Mouse (Mus musculus): Measurements from ENCODE around the gene Antxr2. TPM values are rescaled to one million over a fixed set of nuclear protein-coding genes. Genes with fewer than 3 reads are reported as not detected.

The Antxr2 gene
- total RNA-seq, 2 experiments from 2014 or later: 10.1 to 10.2 TPM

DNA sequence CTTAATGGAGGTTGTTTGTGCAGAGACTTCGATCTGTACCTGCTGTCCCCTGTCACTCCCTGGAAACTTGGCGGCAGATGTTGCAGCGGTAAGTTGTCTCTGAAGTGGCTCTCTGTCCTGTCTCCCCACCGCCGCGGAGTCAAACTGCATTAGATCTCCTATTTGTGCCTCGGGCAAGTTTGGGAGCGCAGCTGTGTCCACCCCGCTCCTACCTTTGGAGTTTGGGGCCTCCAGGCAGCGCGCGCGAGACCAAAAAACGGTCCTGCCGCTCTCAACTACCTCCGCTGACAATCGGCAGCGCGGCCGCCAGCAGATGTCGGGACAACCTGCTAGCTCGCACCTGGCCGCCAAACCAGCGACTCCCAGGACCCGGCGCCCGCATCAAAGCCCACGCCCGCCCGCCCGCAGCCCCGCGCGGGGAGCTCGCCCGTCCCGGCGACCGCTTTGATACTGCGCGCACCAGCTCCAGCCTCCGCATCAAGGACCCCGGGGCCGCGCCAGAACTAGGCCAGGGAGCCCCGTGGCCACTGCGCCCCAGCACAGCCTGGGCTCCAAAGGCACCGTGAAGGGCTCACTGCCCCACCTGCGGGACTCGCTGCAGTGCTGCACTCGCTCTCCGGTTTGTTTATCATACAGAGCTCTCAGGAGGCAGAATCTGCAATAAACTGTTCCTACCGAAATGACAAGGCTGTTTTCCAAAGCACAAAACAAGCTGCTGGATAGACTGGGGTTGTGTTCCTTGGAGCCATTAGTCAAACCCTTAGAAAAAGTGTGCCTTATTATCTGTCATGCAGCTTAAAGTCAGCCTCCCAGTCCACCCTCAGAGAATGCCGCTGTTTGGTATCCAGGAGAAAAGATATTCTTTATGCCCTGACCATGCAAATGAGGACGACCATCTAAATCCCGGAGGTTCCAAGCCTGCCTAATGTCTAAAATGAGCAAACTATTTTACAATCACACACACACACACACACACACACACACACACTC is 95.4 kb downstream of the Antxr2 start:
- intact Hi-C loops (cut with DNase I): no loop called here
- DNase-seq: no peak

DNA sequence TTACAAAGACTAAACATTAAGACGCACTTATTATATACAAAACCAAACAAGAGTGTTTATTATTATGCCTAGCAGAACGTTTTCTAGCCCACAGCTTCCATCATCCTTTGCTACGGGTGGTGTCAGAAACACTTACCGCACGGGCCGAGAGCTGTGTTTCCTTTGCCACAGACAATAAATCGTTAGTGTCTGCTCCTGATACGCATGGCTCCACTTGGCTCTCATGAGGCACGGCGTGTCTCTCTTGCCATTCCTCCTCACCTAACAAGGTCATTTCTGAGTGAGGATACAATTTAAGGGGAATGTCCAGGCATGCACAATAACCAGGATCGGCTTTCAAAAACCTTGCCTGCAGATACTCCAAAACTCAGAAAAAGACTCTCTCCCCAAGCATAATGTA is 113.2 kb downstream of the Antxr2 start:
- intact Hi-C loops (cut with DNase I): no loop called here
- DNase-seq: no peak

DNA sequence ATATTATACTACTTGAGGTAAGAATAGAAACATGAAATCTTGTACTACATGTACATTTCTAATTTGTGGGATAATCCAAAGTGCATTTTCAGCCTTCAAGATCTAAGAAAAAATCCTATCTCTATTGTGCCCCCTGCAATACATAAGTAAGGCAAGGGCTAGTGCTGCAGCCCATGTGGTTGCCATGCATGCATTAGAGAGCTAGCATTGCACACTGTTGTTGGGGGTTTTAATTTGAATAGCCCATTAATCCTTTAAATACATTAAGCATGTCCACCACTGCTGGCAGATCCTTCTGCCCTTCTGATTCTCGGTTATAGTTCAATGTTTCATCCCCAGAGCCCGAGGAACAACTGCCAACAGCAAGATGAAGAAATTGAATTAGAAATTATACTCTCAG is 116.0 kb downstream of the Antxr2 start:
- intact Hi-C loops (cut with DNase I): no loop called here
- no peak for DNase-seq

DNA sequence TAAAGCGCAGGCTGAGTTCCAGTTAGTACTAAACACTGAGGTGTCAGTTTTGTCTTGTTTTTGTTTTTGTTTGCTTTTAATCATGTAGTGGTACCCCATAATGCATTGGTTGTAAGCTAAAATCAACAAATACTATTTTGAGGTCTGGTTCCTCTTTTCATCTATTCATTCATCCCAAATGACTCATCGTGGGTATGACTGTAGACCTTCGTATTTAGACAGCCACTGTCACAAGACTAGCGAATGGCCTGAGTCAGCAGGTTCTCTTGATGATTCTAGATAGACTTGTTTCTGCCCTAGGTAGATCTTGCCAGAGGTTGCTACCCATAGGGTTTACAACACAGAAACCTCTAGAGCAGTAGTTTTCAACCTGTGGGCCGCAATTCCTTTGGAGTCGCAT is 116.9 kb downstream of the Antxr2 start:
- DNase-seq: no peak
- intact Hi-C loops (cut with DNase I): no loop called here

DNA sequence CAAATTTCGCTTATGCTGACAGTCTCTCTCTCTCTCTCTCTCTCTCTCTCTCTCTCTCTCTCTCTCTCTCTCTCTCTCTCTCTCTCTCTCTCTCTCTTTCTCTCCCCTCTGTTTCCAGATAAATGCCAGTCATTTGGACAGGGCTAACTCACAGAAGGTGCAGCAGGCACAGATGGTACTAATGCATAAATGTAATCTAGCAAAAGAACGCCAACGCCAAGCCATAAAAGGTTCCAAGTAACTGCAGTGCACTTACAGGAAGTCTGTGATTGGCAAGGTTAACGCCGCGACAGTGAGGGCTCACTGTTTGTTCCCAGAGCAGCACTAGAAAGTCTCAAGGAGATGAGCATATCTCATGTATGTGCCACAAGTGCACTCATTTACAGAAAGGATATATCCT is 123.4 kb downstream of the Antxr2 start:
- intact Hi-C loops (cut with DNase I): no loop called here

DNA sequence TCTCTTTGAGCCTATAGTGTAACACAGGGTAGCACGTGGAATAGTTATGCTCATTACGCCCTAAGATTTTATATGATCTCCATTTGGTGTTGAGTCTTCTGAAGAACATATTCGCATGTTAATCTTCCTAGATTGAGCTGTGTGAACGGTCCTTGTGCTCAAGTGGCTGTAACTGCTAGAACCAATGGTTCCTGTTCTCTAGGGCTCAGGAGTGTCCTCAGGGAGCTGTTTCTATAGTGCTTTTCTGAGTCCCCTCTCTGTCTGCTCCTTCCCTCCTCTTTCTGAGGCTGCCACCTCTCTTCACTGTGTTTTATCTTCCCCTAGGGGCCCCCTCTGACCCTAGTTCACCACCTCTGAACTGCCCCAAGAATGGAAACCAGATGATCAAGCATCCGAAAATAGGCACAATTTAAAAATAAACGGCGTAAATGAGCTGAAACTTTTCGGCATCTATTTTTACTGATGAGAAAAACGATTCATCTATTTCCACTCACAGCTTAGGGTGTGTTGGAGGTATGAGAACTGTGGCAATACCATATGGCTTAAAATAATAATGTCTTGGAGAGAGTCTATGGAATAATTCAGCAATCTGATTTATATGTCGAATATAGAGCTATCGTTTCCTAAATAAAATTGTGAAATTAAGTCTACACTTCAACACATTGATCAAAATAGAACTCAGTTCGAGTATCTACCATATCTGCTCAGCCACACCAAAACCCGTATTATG is 124.1 kb downstream of the Antxr2 start:
- intact Hi-C loops (cut with DNase I): no loop called here

More for the DNA sequence above, 123.4 kb downstream of the Antxr2 start:
- DNase-seq: no peak

DNA sequence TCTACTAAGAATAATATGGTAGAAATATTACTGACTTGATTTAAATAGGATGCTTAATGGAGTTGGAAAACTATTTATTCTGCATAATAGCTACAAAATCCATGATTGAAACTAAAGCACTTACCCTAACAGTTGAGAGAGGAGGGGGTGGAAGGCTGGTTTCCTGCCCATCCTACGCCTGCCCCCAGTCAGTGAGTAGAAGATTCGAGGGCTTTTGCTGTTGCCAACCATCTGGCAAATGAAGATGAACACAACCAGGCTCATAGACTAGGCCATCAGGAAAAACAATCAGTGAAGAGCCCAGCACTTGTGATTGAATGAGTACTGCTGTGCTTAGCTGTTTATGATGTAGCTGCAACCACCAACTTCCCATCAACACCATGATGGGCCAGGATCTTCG is 125.0 kb downstream of the Antxr2 start:
- intact Hi-C loops (cut with DNase I): no loop called here
- DNase-seq: no peak

More for the DNA sequence above, 124.1 kb downstream of the Antxr2 start:
- no peak for DNase-seq

DNA sequence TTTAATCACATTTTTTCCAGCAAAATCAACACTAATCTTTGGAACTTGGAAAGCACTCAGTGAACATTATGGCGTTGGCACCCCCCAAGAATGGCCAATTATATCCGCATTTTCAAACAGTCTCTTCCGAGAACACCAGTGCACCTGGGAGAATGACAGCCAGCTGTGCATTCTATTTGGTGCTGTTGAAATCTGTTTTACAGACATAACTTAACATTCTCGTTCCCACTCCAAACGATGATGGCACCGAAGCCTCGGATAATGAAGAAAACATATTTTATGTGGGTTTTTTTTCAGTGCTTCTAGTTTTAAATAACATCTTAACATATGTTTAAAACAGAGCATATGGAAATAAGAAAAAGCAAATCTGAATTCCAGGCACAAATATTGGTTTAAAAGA is 129.7 kb downstream of the Antxr2 start:
- intact Hi-C loops (cut with DNase I): no loop called here
- no peak for DNase-seq

DNA sequence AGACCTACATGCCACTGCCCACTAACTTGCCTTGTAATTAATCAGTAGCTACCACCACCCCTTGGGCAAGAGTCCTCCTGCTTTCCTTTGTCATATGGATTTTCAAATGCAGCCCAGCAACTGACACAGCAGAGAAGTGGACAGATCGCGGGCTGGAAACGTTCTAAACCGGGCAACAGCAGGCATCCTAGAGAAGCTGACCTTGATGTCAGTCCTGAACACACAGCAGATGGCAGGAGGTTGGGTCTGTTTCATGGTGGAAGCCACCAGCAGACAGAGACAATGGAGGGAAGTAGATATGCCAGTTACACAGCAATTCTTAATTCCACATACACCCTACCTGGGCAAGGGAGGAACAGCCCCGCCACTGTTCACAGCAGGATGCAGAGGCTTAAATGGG is 131.5 kb downstream of the Antxr2 start:
- DNase-seq: no peak
- intact Hi-C loops (cut with DNase I): no loop called here

DNA sequence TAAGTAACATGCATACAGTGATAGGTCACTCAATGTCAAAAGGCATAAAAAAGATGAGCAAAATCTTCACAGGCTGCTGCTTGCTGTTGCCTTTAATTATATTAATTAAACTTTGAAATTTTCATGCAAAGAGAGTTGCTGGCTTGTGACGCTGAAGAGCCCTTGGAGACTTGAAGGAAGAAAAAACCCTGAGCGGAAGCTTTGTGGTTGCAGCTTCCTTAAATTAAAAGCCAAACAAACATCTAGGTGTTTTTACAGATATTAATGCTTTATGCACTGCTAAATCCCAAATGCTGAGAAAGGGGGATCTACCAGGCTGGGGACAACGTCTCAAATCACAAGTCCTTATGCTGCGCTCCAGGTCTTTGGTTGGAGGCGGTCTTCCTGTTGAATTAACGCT is 145.4 kb downstream of the Antxr2 start:
- DNase-seq: no peak
- intact Hi-C loops (cut with DNase I): no loop called here

DNA sequence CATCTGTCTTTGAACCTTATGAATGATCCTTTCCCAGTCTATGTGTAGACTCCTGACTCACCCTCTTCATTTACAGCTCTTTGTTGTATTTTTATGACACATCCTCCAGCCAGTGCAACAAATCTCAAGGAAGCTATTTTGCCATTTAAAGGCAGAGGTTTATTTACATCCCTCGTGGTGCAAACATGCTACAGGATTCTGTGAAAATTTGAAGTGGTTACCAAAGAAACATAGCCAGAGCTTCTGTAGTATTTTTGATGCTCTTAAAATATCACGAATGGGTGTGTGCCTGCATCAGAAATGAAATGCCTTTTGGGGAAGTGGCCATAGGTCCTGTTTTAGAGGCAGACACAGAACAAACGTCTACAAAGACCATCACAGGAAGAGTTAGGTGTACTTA is 146.7 kb downstream of the Antxr2 start:
- intact Hi-C loops (cut with DNase I): no loop called here
- DNase-seq: no peak

DNA sequence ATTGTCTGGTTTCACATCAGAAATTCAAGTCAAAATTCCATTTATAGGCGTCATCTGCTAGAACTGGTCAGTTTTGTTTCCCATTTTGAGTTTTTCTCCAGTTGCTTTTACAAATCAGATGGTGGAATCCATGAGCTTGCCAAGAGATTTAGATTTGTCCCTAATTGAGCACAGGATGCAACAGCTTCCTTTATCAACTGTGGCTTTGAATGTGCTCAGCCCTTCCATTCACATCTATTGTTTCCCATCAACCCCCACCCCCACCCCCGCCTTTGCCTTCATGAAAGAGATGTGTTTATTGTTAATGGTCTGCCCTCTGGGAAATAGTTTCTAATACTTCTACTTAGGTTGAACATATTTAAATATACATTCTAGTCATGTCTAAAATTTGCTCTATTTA is 149.4 kb downstream of the Antxr2 start:
- intact Hi-C loops (cut with DNase I): no loop called here
- no peak for DNase-seq

DNA sequence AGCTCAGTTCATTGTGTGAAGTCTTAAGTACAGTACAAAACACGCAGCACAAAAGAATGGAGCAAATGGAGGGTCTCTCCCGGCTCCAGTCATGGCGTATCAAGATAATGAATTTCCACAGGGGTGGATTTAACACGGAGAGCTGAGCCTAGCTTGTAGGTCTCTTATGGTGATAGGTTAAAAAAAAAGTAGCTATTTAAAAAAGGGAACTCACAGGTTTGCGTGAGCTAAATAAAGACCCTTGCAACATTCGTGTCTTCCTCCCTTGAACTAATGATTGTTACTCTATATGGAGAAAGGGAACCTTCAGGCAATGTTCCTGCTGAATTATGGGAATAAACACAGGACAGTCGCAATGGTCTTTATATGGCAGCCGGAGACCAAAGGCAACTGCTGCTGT is 150.7 kb downstream of the Antxr2 start:
- DNase-seq: no peak
- intact Hi-C loops (cut with DNase I): no loop called here

DNA sequence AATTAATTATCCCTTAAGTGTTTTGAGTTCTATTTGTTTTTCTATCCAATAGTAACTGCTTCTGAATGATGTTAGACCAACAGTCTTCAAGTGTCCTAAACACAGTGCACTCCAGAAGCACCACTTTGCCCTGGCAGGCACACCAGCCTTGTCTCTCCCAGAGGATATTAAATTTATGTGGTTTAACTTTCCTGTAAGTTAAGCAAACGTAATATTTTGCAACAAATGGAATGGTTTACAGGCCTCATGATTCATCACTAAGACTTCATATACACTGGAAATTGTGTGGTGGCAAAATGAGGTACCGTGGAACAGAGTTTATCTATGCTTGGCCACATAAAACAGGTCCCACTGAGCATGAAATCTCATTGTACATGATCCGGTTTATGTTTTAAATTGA is 152.0 kb downstream of the Antxr2 start:
- DNase-seq: no peak
- intact Hi-C loops (cut with DNase I): no loop called here

DNA sequence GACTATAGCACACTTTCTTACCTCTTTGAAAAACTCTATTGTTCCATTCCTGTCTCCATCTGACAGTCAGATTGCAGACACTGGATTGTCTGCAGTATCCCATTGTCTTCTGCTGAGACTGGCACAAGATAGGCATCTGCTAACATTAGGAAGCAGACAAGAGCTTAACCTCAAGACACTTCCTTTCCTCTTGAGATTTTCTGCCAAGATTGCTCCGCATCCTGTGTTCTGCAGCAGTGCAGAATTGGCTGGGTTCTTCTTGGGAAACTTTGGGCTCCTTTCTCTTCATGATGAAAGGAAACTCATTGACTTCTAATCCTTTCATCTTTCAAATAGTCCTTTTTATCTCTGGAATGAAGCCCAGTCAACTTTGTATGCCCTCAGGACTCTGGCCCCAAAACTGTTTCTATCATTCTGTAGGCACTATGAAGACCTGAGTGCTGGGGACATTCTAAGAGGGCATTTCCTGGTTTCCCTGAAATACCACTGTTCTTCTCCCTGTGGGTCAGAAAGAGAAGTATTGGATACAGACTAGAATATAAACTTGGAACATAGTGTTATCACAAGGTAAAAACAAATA is 152.5 kb downstream of the Antxr2 start:
- DNase-seq: no peak
- intact Hi-C loops (cut with DNase I): no loop called here

DNA sequence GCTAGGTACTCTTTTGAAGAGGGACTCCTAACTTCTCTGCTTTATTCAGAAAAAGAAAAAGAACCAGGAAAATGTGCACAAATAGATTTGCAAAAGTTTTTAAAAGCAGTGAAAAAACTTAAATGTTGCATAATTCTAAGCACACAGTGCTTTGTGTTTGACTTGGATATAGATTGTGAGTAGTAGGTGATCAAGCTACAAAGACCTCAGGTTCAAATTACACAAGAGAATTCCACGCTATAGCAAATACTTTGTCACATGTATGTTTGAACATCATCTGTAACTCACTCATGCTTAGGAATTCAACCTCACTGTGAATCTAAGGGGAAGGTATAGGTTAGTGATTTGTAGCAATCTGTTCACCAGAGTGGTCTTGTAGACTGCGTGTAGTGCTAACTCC is 153.9 kb downstream of the Antxr2 start:
- intact Hi-C loops (cut with DNase I): no loop called here
- DNase-seq: no peak

DNA sequence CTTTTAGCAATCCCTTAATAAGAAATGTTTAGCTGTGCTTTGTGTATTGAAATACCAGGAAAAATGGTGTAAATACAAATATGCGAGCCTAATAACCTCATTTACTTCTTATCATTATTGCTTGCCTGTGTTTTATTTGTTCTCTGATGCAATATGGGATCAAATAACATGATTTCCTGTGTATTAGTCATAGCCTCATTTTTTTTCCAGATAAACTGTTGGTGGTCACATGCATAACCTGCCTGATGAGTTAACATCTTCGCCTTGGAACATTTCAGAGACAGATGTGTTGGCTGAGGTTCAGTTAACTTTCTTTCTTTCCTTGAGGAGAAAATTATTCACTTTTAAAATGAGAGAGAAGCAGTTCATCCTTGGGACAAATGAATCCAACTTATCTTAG is 162.9 kb downstream of the Antxr2 start:
- no peak for DNase-seq
- intact Hi-C loops (cut with DNase I): no loop called here

DNA sequence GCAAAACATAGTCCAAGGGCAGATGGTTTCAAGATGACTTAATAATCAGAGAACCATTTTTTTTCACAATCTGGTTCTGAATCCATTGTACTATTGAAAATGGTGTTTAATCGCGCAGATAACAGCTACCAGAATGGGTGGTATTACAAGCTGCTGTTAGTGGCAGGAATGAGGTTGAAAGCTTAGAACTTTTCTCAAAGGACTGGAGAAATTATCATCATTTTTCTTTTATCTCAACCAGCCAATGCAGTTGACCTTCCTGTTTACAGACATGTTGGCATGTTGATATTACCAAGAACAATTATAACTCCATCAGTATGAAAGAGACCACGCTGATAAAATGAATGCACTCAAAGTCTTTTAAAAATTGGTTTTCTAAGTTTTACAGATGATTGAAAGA is 163.9 kb downstream of the Antxr2 start:
- DNase-seq: no peak
- intact Hi-C loops (cut with DNase I): no loop called here

DNA sequence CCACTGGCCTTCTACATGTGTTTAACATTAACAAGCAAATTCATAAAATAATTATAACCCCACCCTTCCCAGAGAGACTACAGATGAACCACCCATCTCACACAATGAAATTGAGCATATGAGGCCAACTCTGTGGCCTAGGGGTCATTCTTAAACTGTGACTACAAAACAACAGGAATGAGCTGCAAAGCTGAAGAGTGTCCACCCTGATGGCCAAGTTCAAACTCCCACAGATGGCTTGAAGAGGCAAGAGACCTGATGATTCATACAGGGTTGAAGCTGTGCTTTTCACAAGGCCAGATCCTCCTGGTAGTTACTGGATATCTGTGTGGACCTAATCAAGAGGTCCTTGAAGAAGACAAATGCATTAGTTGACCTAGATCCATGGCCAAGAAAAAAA is 173.7 kb downstream of the Antxr2 start:
- intact Hi-C loops (cut with DNase I): no loop called here
- DNase-seq: no peak

DNA sequence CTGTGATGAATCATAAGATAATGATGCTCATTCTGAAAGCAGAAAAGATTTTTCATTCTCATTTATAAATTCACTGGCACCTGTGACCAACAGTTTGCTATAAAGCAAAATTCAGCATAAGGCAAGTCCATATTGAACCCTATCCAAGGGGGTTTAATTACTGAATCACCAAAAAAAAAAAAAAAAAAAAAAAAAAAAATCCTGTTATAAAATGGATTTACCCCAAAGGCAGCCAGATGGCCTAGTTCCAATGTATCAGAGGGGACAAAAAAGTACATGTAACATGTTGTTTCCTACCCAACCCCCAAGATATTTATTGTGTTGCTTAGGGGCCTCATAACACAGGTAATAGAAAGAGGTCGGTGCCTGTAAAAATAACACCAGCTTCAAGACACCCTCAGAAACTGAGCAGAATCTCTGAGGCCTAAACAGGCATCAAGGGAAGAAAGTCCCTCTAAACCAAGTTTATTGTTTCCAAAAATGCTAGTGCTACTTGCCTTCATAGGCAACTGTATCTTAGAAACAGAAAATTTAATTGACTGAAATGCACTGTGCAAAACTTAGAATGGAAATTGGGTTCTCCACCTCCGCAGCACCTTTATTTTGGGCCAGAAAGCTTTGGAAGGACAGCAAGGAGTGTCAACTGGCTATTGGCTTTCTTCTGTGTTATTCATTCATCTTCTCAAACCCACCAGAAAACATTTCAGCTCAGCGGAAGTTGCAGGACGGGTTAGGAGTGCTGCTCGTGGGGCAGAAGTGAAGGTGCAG is 178.7 kb downstream of the Antxr2 start:
- intact Hi-C loops (cut with DNase I): no loop called here
- no peak for DNase-seq

Data from gastrocnemius, postnatal 36 days (tissue).